11 mouse cellular contexts compared by ENCODE assay signal in the genomic region with DNA sequence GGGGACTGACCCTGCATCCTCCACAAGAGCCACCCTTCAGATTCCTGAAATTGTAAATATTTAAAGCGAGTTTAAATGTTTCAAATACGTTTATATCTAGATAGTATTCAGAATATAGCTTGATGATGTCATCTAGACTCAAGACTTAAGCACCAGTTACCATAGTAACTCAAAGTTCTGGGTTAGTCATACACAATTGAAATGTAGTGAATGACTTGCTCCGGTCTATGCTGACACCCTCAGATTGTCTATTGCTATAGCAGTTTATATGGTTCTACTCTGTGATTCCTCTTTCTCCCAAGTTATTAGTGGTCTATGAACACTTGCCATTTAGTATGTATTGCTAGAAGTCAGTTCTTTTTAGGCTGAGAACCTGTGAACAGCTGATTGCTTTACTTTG. TPM values are rescaled to one million over a fixed set of nuclear protein-coding genes. Genes with fewer than 3 reads are reported as not detected.
DNase-seq lines count a peak whose midpoint lies in the region; ATAC-seq and TF ChIP-seq lines count a peak whose summit lies in the region.
"Had no signal": no experiment of that assay in that cellular context is flagged by ENCODE, and none has a peak within 500 bp of the region (broad histone marks: within the 10 kb centered on the region; RNA-seq: fewer than 3 reads in every experiment).

No protein-coding gene starts in this region.

- no peak overlapping the region for H3K4me3 ChIP-seq in left cerebral cortex, adult 2 months
- H3K4me3 ChIP-seq: heart, embryonic 15.5 days had no signal

- peak; percentile 57 for TF ChIP-seq CTCF in left cerebral cortex, adult 2 months (IDR thresholded peaks at IDR 0.05)

- peak; percentile 69; the same call in 1 of the 2 replicates for ATAC-seq in monocyte, adult 5-6 weeks (replicated peaks; ENCODE audit: insufficient number of reproducible peaks, low FRiP score, low TSS enrichment, poor library complexity, severe bottlenecking)

- intact Hi-C loops in left cerebral cortex, adult 2 months (cut with DNase I): loop anchor here (2.0 kb wide), 1 partner anchor 52 kb away; no protein-coding TSS in a partner anchor

- DNase-seq in left cerebral cortex, adult 2 months (ENCODE audit: extremely low spot score in 1 of 2, low spot score in 2 of 2): peak in 1 of 2 experiments; percentile 6
- no peak for DNase-seq in left cerebral cortex, adult 9 months (ENCODE audit: low spot score in 2 of 2)
- peak; percentile 64 for DNase-seq in MN1 (ENCODE audit: low spot score)
- DNase-seq in brain, adult 2 months (ENCODE audit: low read depth, low spot score): peak; percentile 79
- DNase-seq in urinary bladder, postnatal 36 days (ENCODE audit: low spot score in 2 of 2): no peak
- DNase-seq in kidney, postnatal 36 days: no peak
- DNase-seq: cerebellum, adult 11-12 months; liver; thymus, postnatal 36 days had no signal

- no peak overlapping the region for H3K27ac ChIP-seq in left cerebral cortex, adult 2 months
- H3K27ac ChIP-seq: heart, embryonic 15.5 days had no signal

RNA-seq across cellular contexts. Expression of a gene that starts 14.2 kb away (rescaled TPM):
- 10 to 100 TPM; 65.8 to 68.1 TPM for total RNA-seq in left cerebral cortex, adult 2 months (2021)
- total RNA-seq in monocyte, adult 5-6 weeks (2017): 160 to 207 TPM (median 169 TPM) in 3 replicates

RNA-seq across cellular contexts. Expression of a gene that starts 40.6 kb away (rescaled TPM):
- 10 to 100 TPM; 73.8 to 75.7 TPM for total RNA-seq in left cerebral cortex, adult 2 months (2021)
- total RNA-seq in monocyte, adult 5-6 weeks (2017): not detected in 3 replicates

Comparison
In these comparisons a context has a peak if more than half of its experiments do, and no peak if none do; other contexts are left out.
1. DNase-seq: peak in MN1 (single experiment) and brain, adult 2 months (single experiment); none in left cerebral cortex, adult 9 months (0 of 2), urinary bladder, postnatal 36 days (0 of 2) and kidney, postnatal 36 days (0 of 2).
2. RNA of a gene that starts 40.6 kb away (total RNA-seq): 73.8 to 75.7 TPM in left cerebral cortex, adult 2 months; not detected in monocyte, adult 5-6 weeks; every median in the first group is over 10 times any median in the second.